Mouse (Mus musculus) heart, embryonic 15.5 days (tissue): ENCODE results near the gene Bach2. TPM values are rescaled to one million over a fixed set of nuclear protein-coding genes. Genes with fewer than 3 reads are reported as not detected.

Experiments
- ATAC-seq: fragments of 200-750 bp; cut with Nextera tagmentation; replicated peaks from 2 replicates; pipeline ENCODE4 v1.8.0; 2017; ENCODE audit warnings: low read depth, moderate TSS enrichment; ENCODE audit not compliant: insufficient number of reproducible peaks, insufficient read depth, low FRiP score
- H3K27ac ChIP-seq: fragments of 300-500 bp; sonication (generic); 2 replicates; pipeline ENCODE4 v1.5.1; 2015; ENCODE audit warnings: mild to moderate bottlenecking, inconsistent platforms
- H3K27me3 ChIP-seq: fragments of 300-500 bp; sonication (generic); 2 replicates; pipeline ENCODE4 v1.6.1; 2015; ENCODE audit warnings: inconsistent platforms
- H3K36me3 ChIP-seq: fragments of 300-500 bp; sonication (generic); 2 replicates; pipeline ENCODE4 v1.6.1; 2015; ENCODE audit warnings: mild to moderate bottlenecking, inconsistent platforms
- H3K4me1 ChIP-seq: fragments of 300-500 bp; sonication (generic); replicated peaks from 2 replicates; pipeline ENCODE4 v1.6.1; 2015; ENCODE audit warnings: inconsistent platforms
- H3K4me2 ChIP-seq: fragments of 300-500 bp; sonication (generic); 2 replicates; pipeline ENCODE4 v1.6.1; 2015; ENCODE audit warnings: inconsistent platforms, mild to moderate bottlenecking, moderate library complexity
- H3K4me3 ChIP-seq: fragments of 300-500 bp; sonication (generic); 2 replicates; pipeline ENCODE4 v1.5.1; 2015; ENCODE audit warnings: mild to moderate bottlenecking, inconsistent platforms
- H3K9ac ChIP-seq: fragments of 300-500 bp; sonication (generic); 2 replicates; pipeline ENCODE4 v1.6.1; 2015; ENCODE audit warnings: mild to moderate bottlenecking, inconsistent platforms
- H3K9me3 ChIP-seq: fragments of 300-500 bp; sonication (generic); replicated peaks from 2 replicates; pipeline ENCODE4 v1.6.1; 2016; ENCODE audit warnings: inconsistent platforms
- WGBS: fragments of 180-500 bp; shearing (Covaris S2); methylation state at CpG from one replicate; pipeline ENCODE4 v1.1.7; 2015; ENCODE audit warnings: mixed read lengths; 5-methylcytosine and 5-hydroxymethylcytosine counted together
- polyA plus RNA-seq: library from polyadenylated mRNA; unstranded; fragments of >200 nt; fragmentation: Nextera tagmentation; extraction: Ambion mirVana; gene quantifications from 2 replicates; pipeline ENCODE4 v1.2.1, GENCODE M21; 2015

Bach2 gene
- polyA plus RNA-seq, 1 experiment from 2014 or later = 5.0 TPM

- H3K4me3 ChIP-seq = no peak overlapping the region
- H3K9ac ChIP-seq = no peak overlapping the region
- H3K27me3 ChIP-seq = no peaks in the 10 kb centered on the region
- no peak for ATAC-seq
- peaks cover 23% of the 10 kb centered on the region for H3K4me1 ChIP-seq
- no peak overlapping the region for H3K4me2 ChIP-seq
- no peaks in the 10 kb centered on the region for H3K36me3 ChIP-seq
- H3K27ac ChIP-seq = no peak overlapping the region
- 84% methylated on average over 8 of the region's 8 CpGs for WGBS
- H3K9me3 ChIP-seq = no peaks in the 10 kb centered on the region
These were observed 243.5 kb downstream of the Bach2 start for GRCm38 (mm10) chr4:32482138-32482537.

DNA sequence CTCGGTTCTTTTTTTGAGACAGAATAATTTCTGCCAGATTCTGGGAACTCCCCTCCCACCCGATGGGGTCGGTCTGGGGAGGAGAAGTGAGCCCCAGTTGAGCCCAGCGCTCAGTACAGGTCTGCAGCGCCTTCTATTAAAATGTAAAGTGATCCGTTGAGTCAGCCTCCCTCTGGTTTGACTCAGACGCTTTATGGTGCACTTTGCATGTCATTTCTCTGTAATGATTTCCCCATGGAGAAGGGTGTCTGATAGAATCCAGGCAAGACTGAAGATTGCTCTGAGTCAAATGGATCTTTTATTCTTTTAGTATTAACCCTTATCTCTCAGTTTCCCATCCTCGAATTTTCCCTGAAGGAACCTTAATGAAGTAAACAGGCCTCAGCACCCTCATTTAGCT is 244.3 kb downstream of the Bach2 start:
- no peaks in the 10 kb centered on the region for H3K27me3 ChIP-seq
- H3K9ac ChIP-seq = no peak overlapping the region
- H3K27ac ChIP-seq = no peak overlapping the region
- peaks cover 28% of the 10 kb centered on the region for H3K4me1 ChIP-seq
- ATAC-seq = no peak
- 38% methylated on average over 8 of the region's 8 CpGs for WGBS
- H3K36me3 ChIP-seq = no peaks in the 10 kb centered on the region
- no peaks in the 10 kb centered on the region for H3K9me3 ChIP-seq
- no peak overlapping the region for H3K4me3 ChIP-seq
- H3K4me2 ChIP-seq = no peak overlapping the region

DNA sequence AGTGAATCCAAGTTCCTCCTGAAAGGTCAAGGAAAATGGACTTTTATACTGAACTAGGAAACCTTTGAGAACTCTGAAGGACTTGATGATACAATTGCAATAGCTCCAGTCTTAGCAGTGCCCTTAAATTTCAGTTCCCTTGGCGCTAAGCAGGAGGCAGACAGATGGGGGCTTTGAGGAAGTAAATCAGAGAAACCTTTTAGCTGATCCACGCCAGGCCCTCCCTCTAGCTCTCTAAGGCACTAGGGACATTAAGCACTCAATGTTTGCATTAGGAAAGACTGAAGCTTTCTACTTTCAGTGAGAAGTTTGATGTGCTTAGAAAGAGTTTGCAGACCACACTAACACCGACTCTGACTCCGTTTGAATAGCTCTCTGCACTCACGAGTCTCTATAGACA is 247.2 kb downstream of the Bach2 start:
- Histone ChIP-seq H3K4me2 (no peak overlapping the region), H3K9ac (no peak overlapping the region), H3K27me3 (no peaks in the 10 kb centered on the region), H3K4me1 (peaks cover 28% of the 10 kb centered on the region), H3K36me3 (no peaks in the 10 kb centered on the region), H3K27ac (peak overlapping the region; percentile 80), H3K9me3 (no peaks in the 10 kb centered on the region), H3K4me3 (no peak overlapping the region)
- 58% methylated on average over 5 of the region's 5 CpGs for WGBS
- no peak for ATAC-seq

GRCm38 (mm10) chr4:32486654-32487398 is 248.2 kb downstream of the Bach2 start:
- ATAC-seq = peak; percentile 63
- peak overlapping the region; percentile 39; the same call in 1 of the 2 replicates for H3K9ac ChIP-seq
- peak overlapping the region; percentile 27 for H3K4me3 ChIP-seq
- no peaks in the 10 kb centered on the region for H3K36me3 ChIP-seq
- H3K27me3 ChIP-seq = no peaks in the 10 kb centered on the region
- H3K4me1 ChIP-seq = peaks cover 33% of the 10 kb centered on the region
- peak overlapping the region; percentile 80 for H3K27ac ChIP-seq
- WGBS = 35% methylated on average over 17 of the region's 17 CpGs
- no peaks in the 10 kb centered on the region for H3K9me3 ChIP-seq
- H3K4me2 ChIP-seq = peak overlapping the region; percentile 54

DNA sequence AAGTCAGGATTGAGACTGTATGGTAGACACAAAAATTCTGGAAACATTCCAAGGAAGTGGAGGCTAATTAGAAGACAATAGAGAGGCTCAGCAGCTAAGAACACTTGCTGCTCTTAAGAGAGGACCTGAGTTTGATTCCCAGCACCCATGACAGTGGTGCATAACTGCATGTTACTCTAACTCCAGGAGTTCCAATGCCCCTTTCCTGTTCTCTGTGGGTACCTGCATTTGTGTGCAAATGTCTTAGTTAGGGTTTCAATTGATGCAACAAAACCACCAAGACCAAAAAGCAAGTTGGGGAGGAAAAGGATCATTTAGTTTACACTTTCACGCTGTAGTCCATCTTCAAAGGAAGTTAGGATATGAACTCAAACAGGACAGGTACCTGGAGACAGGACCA is 250.6 kb downstream of the Bach2 start:
- H3K27ac ChIP-seq = no peak overlapping the region
- H3K9me3 ChIP-seq = no peaks in the 10 kb centered on the region
- peaks cover 31% of the 10 kb centered on the region for H3K4me1 ChIP-seq
- no peaks in the 10 kb centered on the region for H3K27me3 ChIP-seq
- no peak overlapping the region for H3K9ac ChIP-seq
- H3K4me2 ChIP-seq = no peak overlapping the region
- WGBS = 91% methylated on average over 1 of the region's 1 CpGs
- no peaks in the 10 kb centered on the region for H3K36me3 ChIP-seq
- H3K4me3 ChIP-seq = no peak overlapping the region
- ATAC-seq = no peak

GRCm38 (mm10) chr4:32491176-32491575 is 252.6 kb downstream of the Bach2 start:
- no peak overlapping the region; the same call in 1 of the 2 replicates for H3K27ac ChIP-seq
- WGBS = 45% methylated on average over 8 of the region's 8 CpGs

DNA sequence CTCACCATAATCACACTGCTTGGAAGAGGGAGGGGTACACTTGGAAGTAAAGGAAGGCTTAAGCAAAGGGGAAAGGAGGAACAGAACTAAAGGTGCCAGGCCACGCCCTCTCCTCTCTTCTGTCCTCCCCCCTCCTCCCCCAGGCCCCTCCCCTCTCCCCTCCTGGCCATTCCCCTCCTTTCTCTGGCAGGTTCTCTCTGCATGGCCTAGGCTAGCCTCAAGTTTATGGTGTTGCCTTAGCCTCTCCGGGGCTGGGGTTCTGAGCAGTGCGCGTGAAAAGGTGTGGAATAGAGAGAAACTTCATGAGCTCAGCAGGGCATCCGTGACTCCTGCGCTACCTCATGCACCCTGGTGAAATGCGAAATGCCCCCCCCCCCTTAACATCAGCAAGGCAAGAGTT is 254.2 kb downstream of the Bach2 start:
- H3K9me3 ChIP-seq = no peaks in the 10 kb centered on the region
- no peak overlapping the region for H3K9ac ChIP-seq
- no peak overlapping the region for H3K27ac ChIP-seq
- no peak; the same call in 1 of the 2 replicates for ATAC-seq
- 91% methylated on average over 7 of the region's 7 CpGs for WGBS
- H3K27me3 ChIP-seq = no peaks in the 10 kb centered on the region
- H3K4me2 ChIP-seq = no peak overlapping the region
- H3K4me3 ChIP-seq = no peak overlapping the region
- H3K4me1 ChIP-seq = peaks cover 14% of the 10 kb centered on the region
- no peaks in the 10 kb centered on the region for H3K36me3 ChIP-seq

More at GRCm38 (mm10) chr4:32491176-32491575, 252.6 kb downstream of the Bach2 start:
- no peak overlapping the region for H3K4me3 ChIP-seq
- H3K9ac ChIP-seq = no peak overlapping the region
- H3K4me2 ChIP-seq = no peak overlapping the region
- H3K4me1 ChIP-seq = peaks cover 28% of the 10 kb centered on the region
- H3K9me3 ChIP-seq = no peaks in the 10 kb centered on the region
- ATAC-seq = no peak
- no peaks in the 10 kb centered on the region for H3K27me3 ChIP-seq
- H3K36me3 ChIP-seq = no peaks in the 10 kb centered on the region

DNA sequence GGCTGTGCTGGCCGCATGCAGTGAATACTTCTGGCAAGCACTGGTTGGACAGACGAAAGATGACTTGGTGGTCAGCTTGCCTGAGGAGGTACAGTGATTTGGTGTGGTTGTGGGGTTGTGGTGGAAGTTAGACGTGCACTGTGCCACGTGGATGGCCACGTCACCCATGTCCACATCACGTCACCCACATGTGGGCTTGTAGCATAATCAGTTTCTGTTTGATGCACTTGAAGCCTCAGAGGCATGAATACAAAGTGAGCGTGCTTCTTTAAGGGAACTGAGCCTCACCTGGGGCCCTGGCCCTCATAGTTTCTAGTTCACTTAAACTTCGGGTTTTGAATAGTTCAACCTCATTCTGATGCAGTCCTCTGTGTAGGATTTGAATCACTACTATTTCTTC is 263.2 kb downstream of the Bach2 start:
- H3K4me1 ChIP-seq = peaks cover 9% of the 10 kb centered on the region
- WGBS = 86% methylated on average over 8 of the region's 8 CpGs
- ATAC-seq = no peak

GRCm38 (mm10) chr4:32502181-32502580 is 263.6 kb downstream of the Bach2 start:
- Histone ChIP-seq H3K36me3 (no peaks in the 10 kb centered on the region), H3K27me3 (no peaks in the 10 kb centered on the region), H3K4me1 (peaks cover 13% of the 10 kb centered on the region), H3K9ac (no peak overlapping the region), H3K4me2 (no peak overlapping the region), H3K9me3 (no peaks in the 10 kb centered on the region), H3K4me3 (no peak overlapping the region), H3K27ac (no peak overlapping the region)
- ATAC-seq = no peak
- WGBS = 84% methylated on average over 4 of the region's 4 CpGs

More for the DNA sequence above, 263.2 kb downstream of the Bach2 start:
- no peak overlapping the region for H3K27ac ChIP-seq
- H3K4me2 ChIP-seq = no peak overlapping the region
- no peaks in the 10 kb centered on the region for H3K9me3 ChIP-seq
- H3K4me3 ChIP-seq = no peak overlapping the region
- no peaks in the 10 kb centered on the region for H3K27me3 ChIP-seq
- H3K36me3 ChIP-seq = no peaks in the 10 kb centered on the region
- no peak overlapping the region for H3K9ac ChIP-seq

DNA sequence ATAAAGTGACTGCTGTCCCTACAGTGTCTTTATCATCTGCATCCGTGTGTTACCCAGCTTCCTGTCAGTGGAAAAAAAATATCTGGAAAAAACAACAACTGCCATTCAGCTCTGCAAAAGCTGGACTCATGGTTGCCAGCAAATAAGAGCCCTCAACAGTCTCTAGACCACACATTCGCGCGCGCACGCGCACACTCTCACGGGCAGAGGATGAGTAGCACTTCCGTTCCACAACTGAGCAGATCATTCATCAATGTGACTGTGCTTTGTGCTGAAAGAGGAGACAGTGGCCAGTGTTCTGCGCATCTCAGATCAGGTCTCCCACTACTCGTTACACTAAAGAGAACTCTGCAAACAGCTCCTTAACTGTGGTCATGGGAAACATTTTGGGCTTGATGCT is 265.6 kb downstream of the Bach2 start:
- Histone ChIP-seq H3K27me3 (no peaks in the 10 kb centered on the region), H3K9me3 (no peaks in the 10 kb centered on the region), H3K4me3 (no peak overlapping the region), H3K36me3 (no peaks in the 10 kb centered on the region), H3K9ac (no peak overlapping the region), H3K27ac (no peak overlapping the region), H3K4me1 (peaks cover 34% of the 10 kb centered on the region), H3K4me2 (no peak overlapping the region)
- no peak for ATAC-seq
- WGBS = 77% methylated on average over 11 of the region's 11 CpGs

DNA sequence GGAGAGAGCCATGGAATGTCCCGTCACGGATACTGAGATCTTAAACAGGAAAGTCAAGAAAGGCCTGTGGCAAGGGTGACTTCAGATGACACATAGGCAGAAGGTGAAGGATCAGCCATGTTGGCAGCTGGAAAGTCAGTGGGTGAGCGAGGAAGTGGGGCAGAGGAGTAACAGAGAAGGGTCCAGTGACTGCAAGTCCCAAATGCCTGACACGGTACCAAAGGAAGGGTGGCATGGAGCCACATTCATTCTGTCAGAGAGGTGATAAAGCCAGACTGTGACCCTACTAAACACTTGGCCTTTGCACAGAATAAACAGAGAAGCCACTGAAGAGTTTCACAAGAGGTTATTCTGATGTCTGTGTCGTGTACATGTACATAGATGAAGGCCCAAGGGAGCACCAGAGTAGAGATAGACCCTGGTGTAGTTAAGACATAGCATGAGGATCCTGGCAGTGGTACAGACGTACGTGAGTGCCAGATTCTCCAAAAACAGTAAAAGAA is 267.8 kb downstream of the Bach2 start:
- no peak for ATAC-seq
- H3K27ac ChIP-seq = peak overlapping the region; percentile 51
- H3K4me3 ChIP-seq = no peak overlapping the region
- no peaks in the 10 kb centered on the region for H3K9me3 ChIP-seq
- 69% methylated on average over 7 of the region's 7 CpGs for WGBS
- H3K27me3 ChIP-seq = no peaks in the 10 kb centered on the region
- no peak overlapping the region for H3K4me2 ChIP-seq
- H3K9ac ChIP-seq = no peak overlapping the region
- H3K36me3 ChIP-seq = no peaks in the 10 kb centered on the region
- H3K4me1 ChIP-seq = peaks cover 45% of the 10 kb centered on the region

DNA sequence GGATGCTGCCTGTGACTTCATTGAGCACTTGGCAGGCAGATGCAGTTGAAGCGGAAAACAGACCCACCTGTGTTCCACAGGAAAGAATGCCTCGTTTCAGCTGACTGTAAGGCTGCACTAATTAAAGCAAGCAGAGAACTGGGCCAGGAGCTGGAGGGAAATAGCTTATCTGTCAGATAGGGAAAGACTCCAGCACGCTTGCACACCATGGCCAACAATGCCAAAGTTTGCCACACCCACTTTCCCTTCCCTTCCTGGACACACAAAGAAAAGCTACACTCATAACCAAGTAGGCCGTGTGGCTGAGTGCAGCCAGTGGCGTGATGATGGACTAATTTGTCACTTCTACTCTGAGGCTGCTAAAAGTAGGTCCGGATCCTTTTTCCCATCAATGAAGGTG is 268.4 kb downstream of the Bach2 start:
- Histone ChIP-seq H3K27me3 (no peaks in the 10 kb centered on the region), H3K4me1 (peaks cover 45% of the 10 kb centered on the region), H3K9ac (no peak overlapping the region)

More for the DNA sequence above, 268.4 kb downstream of the Bach2 start:
- Histone ChIP-seq H3K9me3 (no peaks in the 10 kb centered on the region), H3K4me2 (no peak overlapping the region), H3K36me3 (no peaks in the 10 kb centered on the region), H3K4me3 (no peak overlapping the region), H3K27ac (peak overlapping the region; percentile 51)
- WGBS = 32% methylated on average over 6 of the region's 6 CpGs
- ATAC-seq = peak; percentile 65
